Mouse (Mus musculus) heart, postnatal 0 days (tissue): Measurements from ENCODE around the gene Sycp1.

ENCODE experiments used
- CTCF ChIP-seq: IDR thresholded peaks from 2 replicates; pipeline ENCODE4 v1.5.1; 2016; ENCODE audit warnings: antibody characterized with exemption, control low read depth, low read depth
- EP300 ChIP-seq: IDR thresholded peaks from 2 replicates; pipeline ENCODE4 v1.6.1; 2016; ENCODE audit warnings: antibody characterized with exemption, low read depth

GRCm38 (mm10) chr3:102955143-102955542 lies 19.2 kb upstream of the Sycp1 start:
- TF ChIP-seq CTCF (no peak), EP300 (no peak)
